Mouse (Mus musculus) kidney, adult 11 months (tissue): ENCODE measurements around the gene Olfr344.

Source experiments
- DNase-seq: peaks from one replicate; pipeline ENCODE4 v3.0.0; 2022

Gene Olfr344

GRCm38 (mm10) chr2:36566362-36566761 lies at the start of gene Olfr344:
Gene Olfr344 (plus strand): TSS chr2:36566662.
- DNase-seq = no peak

DNA sequence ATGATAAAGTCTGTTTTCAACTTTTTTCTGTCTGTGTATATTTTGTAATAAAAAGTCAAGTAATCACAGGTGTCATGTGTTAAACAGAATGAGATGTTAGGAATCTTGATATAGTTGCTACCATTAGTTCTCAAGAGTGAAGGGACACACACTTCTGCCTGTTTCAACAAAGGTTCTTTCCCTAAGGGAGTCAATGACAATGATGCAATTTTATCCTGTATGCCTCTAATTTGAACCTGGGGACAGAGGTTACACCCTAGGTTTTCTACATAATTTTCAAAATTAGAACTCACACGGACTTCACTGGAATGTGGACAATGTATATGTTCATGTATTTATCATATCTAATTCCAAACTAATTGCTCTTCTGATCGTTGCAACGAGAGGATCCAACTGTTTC lies 41.8 kb upstream of the Olfr344 start, which contains the start of gene Olfr342:
Gene Olfr342, plus strand, starts transcription at position 301 of the 400 bp plus-strand sequence.
- no peak for DNase-seq

DNA sequence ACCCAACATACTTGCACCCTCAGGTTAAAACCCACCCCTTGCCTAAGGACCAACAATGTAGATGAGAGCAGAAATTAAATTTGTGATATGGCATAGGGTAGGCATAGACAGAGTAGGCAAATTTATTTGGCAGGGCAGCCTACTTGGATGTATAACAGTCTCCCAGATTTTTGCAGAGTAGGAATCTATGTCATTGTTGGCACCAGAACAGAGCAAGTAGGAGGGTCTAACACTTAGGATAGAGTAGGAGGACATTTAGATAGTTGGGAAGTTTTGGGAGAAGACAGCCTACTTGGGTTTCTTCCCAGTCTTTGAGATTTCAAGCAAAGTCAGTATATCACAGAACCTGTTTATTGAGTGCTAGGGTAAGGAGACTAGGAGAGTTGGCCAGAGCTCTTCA lies 1.3 kb upstream of the Olfr344 start:
- DNase-seq = no peak

GRCm38 (mm10) chr2:36567022-36567421 lies 560 bp downstream of the Olfr344 start:
- DNase-seq = no peak

- no peak for DNase-seq
Measured at GRCm38 (mm10) chr2:36567845-36568244, 1.4 kb downstream of the Olfr344 start.
